Mouse (Mus musculus) myocyte (in vitro differentiated cells): Measurements from ENCODE around the gene Artn.

Source experiments
- E2F4 ChIP-seq: IDR thresholded peaks from one replicate; pipeline ENCODE4 v1.6.1; 2011; ENCODE audit warnings: mild to moderate bottlenecking, control low read depth, moderate library complexity; ENCODE audit not compliant: insufficient read depth
- POLR2A ChIP-seq: IDR thresholded peaks from one replicate; pipeline ENCODE4 v1.6.1; 2011; ENCODE audit warnings: low read depth, mild to moderate bottlenecking, control low read depth, moderate library complexity; ENCODE audit not compliant: insufficient read length
- SRF ChIP-seq: IDR thresholded peaks from one replicate; pipeline ENCODE4 v1.6.1; 2011; ENCODE audit warnings: low read depth; ENCODE audit not compliant: control insufficient read depth, insufficient read length
- TCF12 ChIP-seq: IDR thresholded peaks from one replicate; pipeline ENCODE4 v1.6.1; 2011; ENCODE audit warnings: mild to moderate bottlenecking, control low read depth; ENCODE audit not compliant: poor library complexity, insufficient read depth, severe bottlenecking
- USF1 ChIP-seq: IDR thresholded peaks from one replicate; pipeline ENCODE4 v1.6.1; 2011; ENCODE audit warnings: low read depth, mild to moderate bottlenecking, control low read depth, moderate library complexity

DNA sequence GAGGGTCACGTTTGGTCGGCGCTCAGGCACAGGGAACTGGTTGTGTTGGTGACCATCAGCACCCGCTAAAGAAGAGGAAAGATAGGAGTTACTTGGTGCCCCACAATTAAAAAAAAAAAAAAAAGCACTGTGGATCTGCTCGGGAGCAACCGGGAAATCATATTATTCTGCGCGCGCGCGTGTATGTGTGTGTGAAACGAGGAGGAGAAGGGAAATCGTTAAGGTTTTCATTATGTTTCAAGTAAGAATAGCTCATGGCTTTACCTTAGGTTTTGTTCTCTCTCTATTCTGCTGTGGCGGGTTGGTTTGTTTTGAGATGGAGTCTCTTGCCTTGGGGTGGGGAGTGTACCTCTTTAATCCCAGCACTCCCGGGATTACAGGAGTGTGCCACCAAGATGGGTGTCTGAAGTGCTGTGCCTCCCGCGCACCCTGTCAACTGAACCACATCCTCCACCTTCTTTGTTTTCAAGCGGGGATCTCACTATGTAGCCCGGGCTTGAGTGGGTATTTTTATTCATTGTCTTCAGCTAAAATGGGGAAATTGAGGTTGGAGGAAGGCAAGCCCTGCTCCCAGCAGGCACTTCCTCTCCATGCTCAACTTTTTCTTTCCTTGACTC lies 14.0 kb downstream of the Artn start:
- TF ChIP-seq POLR2A (no peak), TCF12 (no peak), E2F4 (no peak), SRF (no peak), USF1 (no peak)
